Mouse (Mus musculus): Measurements from ENCODE around the gene Pald1. TPM values are rescaled to one million over a fixed set of nuclear protein-coding genes. Genes with fewer than 3 reads are reported as not detected.
A peak's percentile ranks its signal among the peaks of the same experiment; 100 is the strongest.

Pald1 gene
- polyA plus RNA-seq, 1 experiment from 2014 or later, result 10.0 TPM

GRCm38 (mm10) chr10:61285271-61285670 lies 98.1 kb downstream of the Pald1 start:
- DNase-seq (ENCODE audit: low spot score) (no peak), ATAC-seq (no peak)
- H3K4me3 ChIP-seq (ENCODE audit: low read depth, low read length), result no peak overlapping the region
- no peaks in the 10 kb centered on the region for H3K4me1 ChIP-seq (ENCODE audit: control insufficient read depth, insufficient read depth, low read length)
- no peaks in the 10 kb centered on the region for H3K9me3 ChIP-seq (replicated peaks; ENCODE audit: control insufficient read depth, low read length)
- H3K36me3 ChIP-seq (ENCODE audit: control insufficient read depth, insufficient read depth, low read length), result no peaks in the 10 kb centered on the region
- WGBS, result 86% methylated on average over 11 of the region's 11 CpGs
- H3K4me2 ChIP-seq (ENCODE audit: low read length), result no peak overlapping the region
- no peak overlapping the region for H3K9ac ChIP-seq (ENCODE audit: low read length)
- no peak overlapping the region for H3K27ac ChIP-seq (ENCODE audit: low read depth, low read length)
- no peaks in the 10 kb centered on the region for H3K27me3 ChIP-seq (replicated peaks; ENCODE audit: control insufficient read depth, insufficient read depth, low read length)

- H3K27me3 ChIP-seq (replicated peaks; ENCODE audit: control insufficient read depth, insufficient read depth, low read length), result no peaks in the 10 kb centered on the region
- no peak overlapping the region for H3K27ac ChIP-seq (ENCODE audit: low read depth, low read length)
- no peaks in the 10 kb centered on the region for H3K4me1 ChIP-seq (ENCODE audit: control insufficient read depth, insufficient read depth, low read length)
- no peak overlapping the region for H3K4me2 ChIP-seq (ENCODE audit: low read length)
- WGBS, result 93% methylated on average over 4 of the region's 4 CpGs
- H3K9me3 ChIP-seq (replicated peaks; ENCODE audit: control insufficient read depth, low read length), result no peaks in the 10 kb centered on the region
- no peak for DNase-seq (ENCODE audit: low spot score)
- H3K36me3 ChIP-seq (ENCODE audit: control insufficient read depth, insufficient read depth, low read length), result no peaks in the 10 kb centered on the region
- ATAC-seq, result no peak
- H3K4me3 ChIP-seq (ENCODE audit: low read depth, low read length), result no peak overlapping the region
- H3K9ac ChIP-seq (ENCODE audit: low read length), result no peak overlapping the region
These were observed 99.0 kb downstream of the Pald1 start for GRCm38 (mm10) chr10:61284309-61284708.

- Histone ChIP-seq H3K4me3 (ENCODE audit: low read depth, low read length) (no peak overlapping the region), H3K36me3 (ENCODE audit: control insufficient read depth, insufficient read depth, low read length) (no peaks in the 10 kb centered on the region), H3K27me3 (replicated peaks; ENCODE audit: control insufficient read depth, insufficient read depth, low read length) (no peaks in the 10 kb centered on the region), H3K4me1 (ENCODE audit: control insufficient read depth, insufficient read depth, low read length) (no peaks in the 10 kb centered on the region), H3K4me2 (ENCODE audit: low read length) (no peak overlapping the region), H3K9ac (ENCODE audit: low read length) (no peak overlapping the region), H3K27ac (ENCODE audit: low read depth, low read length) (no peak overlapping the region), H3K9me3 (replicated peaks; ENCODE audit: control insufficient read depth, low read length) (no peaks in the 10 kb centered on the region)
- WGBS, result 88% methylated on average over 5 of the region's 5 CpGs
- DNase-seq (ENCODE audit: low spot score) (no peak), ATAC-seq (no peak)
These were observed 102.2 kb downstream of the Pald1 start for GRCm38 (mm10) chr10:61281115-61281514.

DNA sequence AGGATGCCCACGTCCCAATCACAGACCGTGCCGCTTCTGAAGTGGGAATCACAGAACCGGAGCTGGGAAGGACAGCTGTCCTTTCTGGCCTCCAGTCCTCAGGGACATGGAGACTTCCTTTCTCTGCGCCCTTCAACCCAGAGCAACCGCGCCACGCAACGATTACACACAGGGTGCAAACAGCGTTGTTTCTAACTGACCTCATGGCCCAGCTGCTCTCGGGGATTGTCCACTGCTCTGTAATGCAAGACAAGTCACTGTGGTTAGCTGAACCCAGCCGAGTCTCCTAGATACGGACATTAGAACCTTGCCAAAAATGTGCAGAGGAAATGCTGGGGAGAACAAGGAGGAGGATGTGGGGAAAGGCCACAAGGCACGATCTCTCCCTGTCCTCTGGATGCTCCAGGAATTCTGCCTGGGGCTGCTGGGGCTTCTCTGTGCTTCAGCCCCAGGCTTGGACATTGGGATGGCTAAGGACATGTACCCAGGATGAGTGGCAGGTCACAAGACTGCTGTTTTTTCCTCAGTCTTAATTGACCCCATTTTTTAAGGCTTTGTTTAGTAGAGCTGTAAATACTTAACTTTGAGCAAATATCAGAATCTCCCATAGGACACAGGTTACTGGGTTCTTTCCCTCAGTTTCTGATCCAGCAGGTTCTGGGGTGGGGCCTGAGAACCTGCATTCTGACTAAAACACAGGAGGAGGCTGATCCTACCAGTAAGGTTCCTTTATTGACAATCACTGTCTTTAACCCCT lies 105.2 kb downstream of the Pald1 start:
- H3K27me3 ChIP-seq (replicated peaks; ENCODE audit: control insufficient read depth, insufficient read depth, low read length), result no peaks in the 10 kb centered on the region
- 77% methylated on average over 14 of the region's 14 CpGs for WGBS
- no peak overlapping the region for H3K9ac ChIP-seq (ENCODE audit: low read length)
- no peak for ATAC-seq
- no peak overlapping the region for H3K4me3 ChIP-seq (ENCODE audit: low read depth, low read length)
- H3K36me3 ChIP-seq (ENCODE audit: control insufficient read depth, insufficient read depth, low read length), result no peaks in the 10 kb centered on the region
- no peak overlapping the region for H3K27ac ChIP-seq (ENCODE audit: low read depth, low read length)
- DNase-seq (ENCODE audit: low spot score), result no peak
- H3K9me3 ChIP-seq (replicated peaks; ENCODE audit: control insufficient read depth, low read length), result no peaks in the 10 kb centered on the region
- no peak overlapping the region for H3K4me2 ChIP-seq (ENCODE audit: low read length)
- H3K4me1 ChIP-seq (ENCODE audit: control insufficient read depth, insufficient read depth, low read length), result no peaks in the 10 kb centered on the region

- DNase-seq (ENCODE audit: low spot score) (no peak), ATAC-seq (no peak)
- no peaks in the 10 kb centered on the region for H3K9me3 ChIP-seq (replicated peaks; ENCODE audit: control insufficient read depth, low read length)
- no peaks in the 10 kb centered on the region for H3K36me3 ChIP-seq (ENCODE audit: control insufficient read depth, insufficient read depth, low read length)
- H3K27me3 ChIP-seq (replicated peaks; ENCODE audit: control insufficient read depth, insufficient read depth, low read length), result no peaks in the 10 kb centered on the region
- no peak overlapping the region for H3K4me2 ChIP-seq (ENCODE audit: low read length)
- 0 out of 2 replicates have a peak, but pooled peaks cover 3% of the 10 kb centered on the region for H3K4me1 ChIP-seq (ENCODE audit: control insufficient read depth, insufficient read depth, low read length)
- 91% methylated on average over 6 of the region's 6 CpGs for whole genome bisulfite sequencing
- no peak overlapping the region for H3K27ac ChIP-seq (ENCODE audit: low read depth, low read length)
- no peak overlapping the region for H3K9ac ChIP-seq (ENCODE audit: low read length)
- H3K4me3 ChIP-seq (ENCODE audit: low read depth, low read length), result no peak overlapping the region
These were observed 106.3 kb downstream of the Pald1 start for GRCm38 (mm10) chr10:61277051-61277450.

- H3K27ac ChIP-seq (ENCODE audit: low read depth, low read length), result no peak overlapping the region
- H3K4me1 ChIP-seq (ENCODE audit: control insufficient read depth, insufficient read depth, low read length), result 0 out of 2 replicates have a peak, but pooled peaks cover 3% of the 10 kb centered on the region
- no peaks in the 10 kb centered on the region for H3K9me3 ChIP-seq (replicated peaks; ENCODE audit: control insufficient read depth, low read length)
- no peak overlapping the region for H3K4me3 ChIP-seq (ENCODE audit: low read depth, low read length)
- H3K4me2 ChIP-seq (ENCODE audit: low read length), result no peak overlapping the region
- H3K36me3 ChIP-seq (ENCODE audit: control insufficient read depth, insufficient read depth, low read length), result no peaks in the 10 kb centered on the region
- 3% methylated on average over 5 of the region's 5 CpGs for WGBS
- DNase-seq (ENCODE audit: low spot score) (peak; percentile 69), ATAC-seq (peak; percentile 49; the same call in 1 of the 2 replicates)
- no peak overlapping the region for H3K9ac ChIP-seq (ENCODE audit: low read length)
- no peaks in the 10 kb centered on the region for H3K27me3 ChIP-seq (replicated peaks; ENCODE audit: control insufficient read depth, insufficient read depth, low read length)
These were observed 107.6 kb downstream of the Pald1 start for GRCm38 (mm10) chr10:61275669-61276110.

GRCm38 (mm10) chr10:61274532-61274931 lies 108.8 kb downstream of the Pald1 start:
- WGBS, result 54% methylated on average over 2 of the region's 2 CpGs
- no peak overlapping the region for H3K4me3 ChIP-seq (ENCODE audit: low read depth, low read length)
- H3K9ac ChIP-seq (ENCODE audit: low read length), result no peak overlapping the region
- H3K27me3 ChIP-seq (replicated peaks; ENCODE audit: control insufficient read depth, insufficient read depth, low read length), result no peaks in the 10 kb centered on the region
- DNase-seq (ENCODE audit: low spot score), result no peak
- H3K9me3 ChIP-seq (replicated peaks; ENCODE audit: control insufficient read depth, low read length), result no peaks in the 10 kb centered on the region
- no peak overlapping the region for H3K27ac ChIP-seq (ENCODE audit: low read depth, low read length)
- no peak overlapping the region for H3K4me2 ChIP-seq (ENCODE audit: low read length)
- no peaks in the 10 kb centered on the region for H3K36me3 ChIP-seq (ENCODE audit: control insufficient read depth, insufficient read depth, low read length)
- H3K4me1 ChIP-seq (ENCODE audit: control insufficient read depth, insufficient read depth, low read length), result 0 out of 2 replicates have a peak, but pooled peaks cover 3% of the 10 kb centered on the region
- no peak for ATAC-seq

DNA sequence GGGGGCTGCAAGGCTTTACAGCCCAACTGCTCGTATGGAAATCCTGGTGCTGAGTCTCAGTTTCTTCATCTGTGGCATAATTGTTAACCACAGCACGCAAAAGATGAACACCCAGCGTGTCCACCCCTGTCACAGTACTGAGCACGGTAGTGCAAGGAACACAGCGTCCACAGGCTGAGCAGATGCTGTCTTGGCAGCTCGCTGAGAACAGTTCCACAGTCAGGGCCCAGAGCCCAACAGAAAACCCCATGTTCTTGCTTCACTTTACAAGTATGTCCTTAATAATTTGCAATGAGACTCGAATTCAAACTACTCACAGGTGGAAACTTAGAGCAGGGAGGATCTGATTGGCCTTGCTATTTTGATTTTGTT lies 109.5 kb downstream of the Pald1 start:
- 42% methylated on average over 7 of the region's 7 CpGs for WGBS
- 0 out of 2 replicates have a peak, but pooled peaks have one; percentile 38 for ATAC-seq

More for the DNA sequence above, 109.5 kb downstream of the Pald1 start:
- Histone ChIP-seq H3K4me2 (ENCODE audit: low read length) (peak overlapping the region; percentile 94), H3K9ac (ENCODE audit: low read length) (peak overlapping the region; percentile 64), H3K36me3 (ENCODE audit: control insufficient read depth, insufficient read depth, low read length) (no peaks in the 10 kb centered on the region), H3K9me3 (replicated peaks; ENCODE audit: control insufficient read depth, low read length) (no peaks in the 10 kb centered on the region), H3K27ac (ENCODE audit: low read depth, low read length) (no peak overlapping the region), H3K4me1 (ENCODE audit: control insufficient read depth, insufficient read depth, low read length) (0 out of 2 replicates have a peak, but pooled peaks cover 3% of the 10 kb centered on the region), H3K4me3 (ENCODE audit: low read depth, low read length) (peak overlapping the region; percentile 48), H3K27me3 (replicated peaks; ENCODE audit: control insufficient read depth, insufficient read depth, low read length) (no peaks in the 10 kb centered on the region)
- DNase-seq (ENCODE audit: low spot score), result no peak

All from forebrain, embryonic 14.5 days (tissue).